Mouse (Mus musculus) adrenal gland, postnatal 36 days (tissue): ENCODE results near the gene Zbtb12. TPM values are rescaled to one million over a fixed set of nuclear protein-coding genes. Genes with fewer than 3 reads are reported as not detected.
A peak's percentile ranks its signal among the peaks of the same experiment; 100 is the strongest.

Experiments
- DNase-seq, 2 experiments: peaks; one replicate each; pipeline ENCODE4 v3.0.0; 2021; ENCODE audit warnings: mixed read lengths in 1 of 2
- microRNA-seq: library from miRNA; unstranded; fragments of <30 nt; microRNA quantifications from one replicate; pipeline ENCODE4 v1.2.0, GENCODE M21; 2021
- total RNA-seq, 2 experiments: library from RNA; stranded (reverse); gene quantifications; 2 replicates each; pipeline ENCODE4 v1.2.3; 2021

The Zbtb12 gene
- total RNA-seq, 2 experiments from 2014 or later: 10.4 to 17.4 TPM

DNA sequence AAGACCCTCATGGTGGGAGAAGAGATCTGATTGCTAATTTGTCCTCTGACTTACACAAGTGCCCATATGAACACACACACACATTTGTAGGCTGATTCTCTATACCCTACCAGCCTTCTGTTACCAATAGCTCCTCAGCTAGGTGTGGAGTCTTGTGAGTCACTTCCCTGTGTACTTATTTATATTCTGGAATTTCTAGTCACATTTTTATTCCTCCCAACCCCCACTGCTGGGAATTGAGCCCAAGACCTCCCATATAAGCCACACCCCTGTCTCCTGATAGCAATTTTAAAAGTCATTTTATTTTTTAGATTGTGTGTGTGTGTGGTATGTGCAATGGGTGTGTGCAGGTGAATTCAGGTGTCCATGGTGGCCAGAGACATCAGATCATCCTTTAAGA lies 65.1 kb downstream of the Zbtb12 start:
- DNase-seq: no peak

Small RNAs within 50 kb of the gene (microRNA-seq; reads per million reads assigned to microRNA genes)
- gene Mir6970 (1.00 reads per million), gene Mir6971 (2.7 reads per million, percentile 5 among the genes with 10 or more reads in this experiment), gene Mir6972 (not detected)

Other genes with a start within 250 kb of the Zbtb12 start
- gene Prrt1, start 249.9 kb upstream of the Zbtb12 start, total RNA-seq: 10 to 100 TPM in 1 of 2 experiments, 1 to 10 TPM in 1; 5.0 to 14.3 TPM
- gene Fkbpl, start 234.7 kb upstream of the Zbtb12 start, total RNA-seq: 10 to 100 TPM; 12.7 to 15.8 TPM
- gene Atf6b, start 232.3 kb upstream of the Zbtb12 start, total RNA-seq: 10 to 100 TPM; 45.7 to 58.8 TPM
- gene Tnxb, start 208.9 kb upstream of the Zbtb12 start, total RNA-seq: 10 to 100 TPM; 26.9 to 34.3 TPM
- 100 to 1,000 TPM; 140 to 152 TPM for gene C4b, start 135.6 kb upstream of the Zbtb12 start, total RNA-seq
- 1,000 to 10,000 TPM; 6,006 to 9,312 TPM for gene Cyp21a1, start 74.9 kb upstream of the Zbtb12 start, total RNA-seq
- 10 to 100 TPM; 35.8 to 57.5 TPM for gene Stk19, start 42.5 kb upstream of the Zbtb12 start, total RNA-seq
- gene Dxo, start 42.5 kb upstream of the Zbtb12 start, total RNA-seq: 10 to 100 TPM; 66.9 to 67.3 TPM
- gene Skiv2l, start 29.3 kb upstream of the Zbtb12 start, total RNA-seq: 10 to 100 TPM; 59.5 to 59.9 TPM
- 10 to 100 TPM; 52.6 to 53.4 TPM for gene Nelfe, start 29.1 kb upstream of the Zbtb12 start, total RNA-seq
- gene Cfb, start 17.0 kb upstream of the Zbtb12 start, total RNA-seq: 10 to 100 TPM; 11.4 to 20.9 TPM
- not detected for gene Gm20547, start 2.6 kb downstream of the Zbtb12 start, total RNA-seq
- gene C2, start 18.8 kb downstream of the Zbtb12 start, total RNA-seq: 100 to 1,000 TPM in 1 of 2 experiments, 10 to 100 TPM in 1; 85.2 to 119 TPM
- 100 to 1,000 TPM; 124 to 143 TPM for gene Ehmt2, start 19.0 kb downstream of the Zbtb12 start, total RNA-seq
- 1 to 10 TPM in 1 of 2 experiments, under 1 TPM in 1; 0.83 to 1.7 TPM for gene Slc44a4, start 35.0 kb downstream of the Zbtb12 start, total RNA-seq
- 10 to 100 TPM; 25.4 to 27.4 TPM for gene Neu1, start 51.8 kb downstream of the Zbtb12 start, total RNA-seq
- gene Hspa1b, start 79.8 kb downstream of the Zbtb12 start, total RNA-seq: 100 to 1,000 TPM in 1 of 2 experiments, 10 to 100 TPM in 1; 80.1 to 206 TPM
- not detected for gene Gm20481, start 90.4 kb downstream of the Zbtb12 start, total RNA-seq
- gene Hspa1a, start 92.7 kb downstream of the Zbtb12 start, total RNA-seq: 10 to 100 TPM; 36.0 to 86.1 TPM
- gene Hspa1l, start 93.2 kb downstream of the Zbtb12 start, total RNA-seq: under 1 TPM; 0.20 to 0.36 TPM
- 10 to 100 TPM; 35.2 to 35.5 TPM for gene Lsm2, start 102.4 kb downstream of the Zbtb12 start, total RNA-seq
- gene Vars, start 121.5 kb downstream of the Zbtb12 start, total RNA-seq: 10 to 100 TPM; 61.5 to 62.9 TPM
- gene Vwa7, start 137.1 kb downstream of the Zbtb12 start, total RNA-seq: under 1 TPM; 0.53 to 0.59 TPM
- 1 to 10 TPM in 1 of 2 experiments, under 1 TPM in 1; 0.82 to 1.3 TPM for gene Sapcd1, start 148.5 kb downstream of the Zbtb12 start, total RNA-seq
- gene Msh5, start 167.3 kb downstream of the Zbtb12 start, total RNA-seq: 1 to 10 TPM in 1 of 2 experiments, under 1 TPM in 1; 0.95 to 1.6 TPM
- gene Clic1, start 170.5 kb downstream of the Zbtb12 start, total RNA-seq: 100 to 1,000 TPM in 1 of 2 experiments, 10 to 100 TPM in 1; 83.6 to 109 TPM
- gene Ddah2, start 179.6 kb downstream of the Zbtb12 start, total RNA-seq: 10 to 100 TPM; 16.1 to 18.2 TPM
- under 1 TPM in 1 of 2 experiments, not detected in 1; 0.56 TPM for gene Ly6g6c, start 185.9 kb downstream of the Zbtb12 start, total RNA-seq
- gene Mpig6b, start 186.7 kb downstream of the Zbtb12 start, total RNA-seq: not detected
- gene Ly6g6e, start 197.4 kb downstream of the Zbtb12 start, total RNA-seq: under 1 TPM in 1 of 2 experiments, not detected in 1; 0.50 TPM
- gene Ly6g6d, start 198.6 kb downstream of the Zbtb12 start, total RNA-seq: under 1 TPM in 1 of 2 experiments, not detected in 1; 0.43 TPM
- not detected for gene Ly6g6f, start 206.1 kb downstream of the Zbtb12 start, total RNA-seq
- 10 to 100 TPM; 73.9 to 89.4 TPM for gene Abhd16a, start 209.8 kb downstream of the Zbtb12 start, total RNA-seq
- not detected for gene Ly6g5c, start 228.8 kb downstream of the Zbtb12 start, total RNA-seq
- under 1 TPM; 0.26 to 0.43 TPM for gene Ly6g5b, start 235.9 kb downstream of the Zbtb12 start, total RNA-seq
- gene Gpank1, start 242.0 kb downstream of the Zbtb12 start, total RNA-seq: 10 to 100 TPM; 11.1 to 12.1 TPM
- gene Csnk2b, start 242.6 kb downstream of the Zbtb12 start, total RNA-seq: 100 to 1,000 TPM; 207 to 209 TPM
- 10 to 100 TPM; 25.0 to 29.5 TPM for gene D17H6S53E, start 246.9 kb downstream of the Zbtb12 start, total RNA-seq